Mouse (Mus musculus) cerebellum, postnatal 36 days (tissue): ENCODE measurements around the gene Egln3.

Source experiments
- DNase-seq, 2 experiments: peaks; one replicate each; pipeline ENCODE4 v3.0.0; 2021 to 2022; ENCODE audit warnings: mixed read lengths in 2 of 2

Gene Egln3

DNA sequence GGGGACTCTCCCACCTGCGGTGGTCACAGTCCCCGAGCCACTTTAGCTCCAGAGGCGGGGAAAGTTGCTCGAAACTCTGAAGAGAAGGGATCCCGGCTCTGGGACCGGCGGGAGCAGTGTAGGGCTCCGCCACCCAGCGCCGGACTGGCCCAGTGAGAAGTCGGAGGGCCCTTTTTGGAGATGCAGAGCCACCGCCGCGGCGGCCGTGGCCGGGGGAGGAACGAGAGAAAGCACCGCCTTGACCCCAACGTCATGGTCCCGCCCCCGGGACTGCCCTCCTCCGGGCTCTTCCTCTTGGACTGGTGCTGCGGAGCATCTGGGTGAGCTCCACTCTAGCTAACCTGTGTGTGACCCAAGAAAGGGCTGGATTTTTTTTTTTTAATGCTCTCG, at the start of gene Egln3:
Egln3 (minus strand) TSS at position 205 of the 390 bp plus-strand sequence.
- DNase-seq, result peak; percentile 25 to 46

DNA sequence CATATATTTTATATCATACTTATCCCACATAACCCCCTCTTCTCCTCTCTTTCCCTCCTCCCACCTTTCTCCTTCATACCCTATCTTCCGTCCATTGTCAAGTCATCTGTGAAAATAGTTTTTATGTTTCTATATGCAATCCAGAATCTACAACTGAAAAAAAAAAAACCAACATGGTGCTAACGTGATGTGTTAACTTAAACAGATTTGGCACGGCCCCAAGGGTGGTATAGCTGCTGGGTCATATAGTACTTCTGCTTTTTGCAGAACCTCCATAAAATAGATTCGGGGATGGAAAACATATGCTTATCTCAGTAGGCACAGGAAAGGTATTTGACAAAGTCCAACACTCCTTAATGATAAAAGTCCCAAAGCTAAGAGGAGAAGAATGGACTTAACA, 49.8 kb upstream of the Egln3 start:
- DNase-seq, result no peak

DNA sequence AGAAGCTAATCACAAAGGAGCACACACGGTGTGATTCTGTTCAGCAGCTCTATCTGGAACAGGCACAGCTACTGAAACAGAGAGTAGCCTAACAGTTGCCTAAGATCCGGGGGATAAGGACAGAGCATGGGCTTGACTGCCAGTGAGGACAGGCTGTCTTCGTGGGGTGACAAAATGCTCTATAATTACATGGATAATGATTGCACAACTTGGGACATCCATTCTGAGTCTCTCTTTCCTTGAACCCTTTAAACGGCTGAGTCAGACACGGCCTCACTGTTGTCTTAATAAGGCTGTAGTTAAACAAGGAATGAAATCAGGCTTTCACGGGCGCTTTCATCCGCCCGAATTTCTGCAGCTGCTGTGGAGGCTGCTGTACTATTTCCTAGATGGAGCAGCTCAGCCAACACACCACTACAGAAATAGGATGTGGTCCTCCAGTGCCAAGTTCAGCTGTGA, 48.3 kb upstream of the Egln3 start:
- DNase-seq, result no peak

GRCm38 (mm10) chr12:54247835-54248234, 44.2 kb upstream of the Egln3 start:
- no peak for DNase-seq

DNA sequence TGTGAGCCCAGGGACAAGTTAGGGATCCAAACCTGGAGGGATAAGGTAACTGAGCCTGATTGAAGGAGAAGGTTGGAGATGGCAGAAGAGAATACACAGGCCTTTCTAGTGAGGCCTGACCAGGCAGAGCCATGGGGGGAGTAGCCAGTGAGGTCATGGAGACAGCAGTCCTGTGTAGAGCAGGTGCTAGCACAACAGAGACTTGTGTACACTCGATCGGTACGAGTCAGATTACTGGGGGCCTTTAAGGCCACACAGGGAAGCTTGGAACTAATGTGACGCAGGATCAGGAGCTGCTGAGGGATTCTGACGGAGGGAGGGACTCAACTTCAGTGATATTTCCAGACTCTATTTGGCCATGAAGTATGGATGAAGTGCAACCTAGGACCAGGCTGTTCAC, 39.5 kb upstream of the Egln3 start:
- no peak for DNase-seq

- no peak for DNase-seq
Observed at GRCm38 (mm10) chr12:54241976-54242375, 38.3 kb upstream of the Egln3 start.

- no peak for DNase-seq
Observed at GRCm38 (mm10) chr12:54233794-54234193, 30.1 kb upstream of the Egln3 start.

GRCm38 (mm10) chr12:54232996-54233603, 29.4 kb upstream of the Egln3 start:
- DNase-seq, result no peak

GRCm38 (mm10) chr12:54232456-54232855, 28.8 kb upstream of the Egln3 start:
- DNase-seq, result no peak

DNA sequence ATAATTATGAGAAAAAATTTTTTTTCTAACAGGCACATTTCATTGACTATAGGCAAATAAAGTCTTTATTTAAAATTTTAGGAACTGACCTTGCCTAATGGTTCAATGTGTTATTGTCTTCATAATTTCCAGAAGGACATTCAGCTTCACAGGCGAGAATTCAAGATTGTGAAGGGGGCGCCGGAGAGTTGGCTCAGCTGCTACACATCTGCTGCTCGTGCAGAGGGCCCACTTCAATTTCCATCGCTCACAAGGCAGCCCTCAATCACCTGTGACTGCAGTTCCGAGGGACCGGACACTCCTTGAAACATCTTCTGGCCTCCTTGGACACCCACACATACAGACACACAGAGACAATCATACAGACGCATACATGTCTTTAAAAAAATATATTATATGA, 23.9 kb upstream of the Egln3 start:
- no peak for DNase-seq

GRCm38 (mm10) chr12:54226341-54226740, 22.7 kb upstream of the Egln3 start:
- DNase-seq, result no peak

- DNase-seq, result no peak
Observed at GRCm38 (mm10) chr12:54225610-54226009, 21.9 kb upstream of the Egln3 start.

- no peak for DNase-seq
Observed at GRCm38 (mm10) chr12:54225090-54225489, 21.4 kb upstream of the Egln3 start.

DNA sequence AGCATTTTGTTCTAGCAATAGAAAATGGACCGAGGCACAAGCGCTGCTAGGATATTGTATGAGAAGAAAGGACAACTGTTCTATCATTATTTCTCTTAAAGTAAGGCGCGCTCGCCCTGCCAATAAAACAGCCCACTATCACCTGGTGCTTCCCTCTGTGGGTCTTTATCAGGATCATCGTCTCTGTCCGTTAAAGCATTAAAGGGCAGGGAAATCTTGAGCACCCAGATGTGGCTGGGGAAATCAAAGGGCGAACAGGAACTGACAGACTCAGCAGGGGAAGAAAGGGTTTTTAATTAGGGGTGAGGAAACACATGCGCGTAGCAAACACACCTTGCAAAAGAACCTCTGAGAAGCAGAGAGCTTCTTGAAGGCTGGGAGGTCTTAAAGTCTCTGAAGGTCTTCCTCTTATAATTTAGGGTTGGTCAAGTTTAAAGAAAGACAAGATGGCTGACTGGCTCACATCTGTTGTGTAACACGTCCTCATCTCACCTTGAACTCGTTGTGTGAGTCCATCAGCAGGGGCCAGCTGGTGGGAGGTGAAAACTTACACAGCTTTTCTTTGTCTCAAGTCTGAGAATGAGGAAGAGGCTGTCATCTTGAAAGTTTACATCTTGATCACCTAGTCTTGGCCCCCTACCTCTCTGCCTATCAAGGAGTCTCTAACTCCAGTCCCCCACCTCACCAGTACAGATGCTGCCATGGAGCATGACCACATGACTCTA, 18.5 kb upstream of the Egln3 start:
- no peak for DNase-seq

- DNase-seq, result no peak
Observed at GRCm38 (mm10) chr12:54216673-54217072, 13.0 kb upstream of the Egln3 start.

DNA sequence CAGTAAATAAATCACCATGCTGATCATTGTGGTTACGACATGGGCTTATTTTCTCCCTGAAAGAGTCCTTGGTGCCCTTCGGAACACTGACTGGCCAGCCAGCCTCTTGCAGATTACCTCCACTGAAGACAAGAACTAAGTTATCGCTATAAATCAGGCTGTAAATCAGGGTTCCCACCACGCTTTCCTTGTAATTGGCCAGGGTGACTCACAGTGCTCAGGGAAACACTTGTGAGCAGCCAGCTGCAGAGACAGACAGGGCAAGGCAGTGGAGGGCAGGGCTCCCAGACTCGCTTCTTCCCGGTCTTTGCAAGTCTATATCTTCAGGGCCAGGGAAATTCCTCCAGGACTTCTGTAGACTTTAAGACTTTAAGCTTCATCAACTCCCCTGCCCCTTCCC, 10.8 kb upstream of the Egln3 start:
- DNase-seq, result no peak

GRCm38 (mm10) chr12:54213871-54214270, 10.2 kb upstream of the Egln3 start:
- no peak for DNase-seq

- DNase-seq, result no peak
Observed at GRCm38 (mm10) chr12:54213230-54213629, 9.6 kb upstream of the Egln3 start.

GRCm38 (mm10) chr12:54209182-54209563, 5.5 kb upstream of the Egln3 start:
- no peak for DNase-seq

GRCm38 (mm10) chr12:54208433-54209181, 4.9 kb upstream of the Egln3 start:
- DNase-seq, result no peak

- no peak for DNase-seq
Observed at GRCm38 (mm10) chr12:54205731-54206130, 2.1 kb upstream of the Egln3 start.

DNA sequence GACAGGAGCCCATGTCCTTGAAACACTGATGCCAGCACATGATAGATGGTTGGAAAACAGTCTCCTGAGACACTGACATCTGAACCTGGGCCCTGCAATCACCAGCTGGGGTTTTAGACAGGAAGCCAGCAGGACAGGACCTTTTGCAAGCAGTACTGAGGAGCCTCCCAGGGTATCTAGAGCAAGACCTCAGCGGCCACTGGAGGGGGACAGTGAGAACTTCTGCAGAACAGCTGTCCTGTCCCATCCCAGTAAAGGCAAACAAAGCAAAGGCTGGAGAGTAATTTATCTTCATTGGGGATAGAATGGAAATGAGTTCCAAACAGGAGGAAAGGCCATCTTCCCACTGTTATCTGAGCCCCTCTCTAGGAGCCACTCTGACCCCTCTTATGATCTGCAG, 1.5 kb upstream of the Egln3 start:
- DNase-seq, result no peak

DNA sequence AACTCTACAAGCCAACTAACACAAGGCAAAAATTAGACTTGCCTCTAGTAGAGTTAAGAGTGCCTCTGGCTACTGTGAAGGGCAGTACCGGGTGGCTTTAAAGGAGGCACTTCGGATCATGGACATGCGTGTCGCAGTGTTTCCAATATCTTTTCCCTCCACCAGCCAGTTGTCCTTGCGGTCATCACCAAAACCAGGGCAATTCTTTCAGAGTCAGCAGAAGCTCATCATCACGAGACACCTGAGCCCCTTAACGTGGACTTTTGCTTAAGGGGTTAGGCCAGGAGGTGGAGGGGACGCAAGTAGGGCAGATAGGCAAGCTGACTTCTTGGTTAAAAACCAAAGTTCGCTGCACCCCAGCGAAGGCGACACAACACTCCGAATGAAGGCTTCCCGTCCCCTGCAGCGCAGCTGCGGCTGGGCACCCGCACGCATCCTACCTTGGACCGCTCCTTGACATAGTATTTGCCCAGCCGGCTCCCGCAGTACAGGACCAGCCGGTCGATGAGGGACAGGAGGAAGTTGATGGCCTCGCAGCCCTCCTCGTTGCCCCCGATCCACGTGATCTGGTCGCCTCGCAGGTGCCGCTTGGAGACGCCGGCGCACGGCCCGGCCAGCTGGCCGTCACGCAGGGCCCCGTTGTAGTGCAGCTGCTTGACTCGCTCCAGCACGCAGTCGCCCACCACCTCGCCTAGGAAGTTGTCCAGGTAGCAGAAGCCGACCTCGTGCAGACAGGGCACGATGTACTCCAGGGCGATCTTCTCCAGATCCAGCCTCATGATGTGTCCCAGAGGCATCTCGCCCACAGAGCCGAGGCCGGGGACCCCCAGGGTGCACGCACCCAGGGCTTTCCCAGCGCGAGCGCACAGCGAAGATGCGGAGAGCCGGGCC, 650 bp downstream of the Egln3 start:
- DNase-seq, result peak; percentile 10 to 13
